Mouse (Mus musculus) thymus, adult 2 months (tissue): ENCODE data around the gene Chdh. TPM values are rescaled to one million over a fixed set of nuclear protein-coding genes. Genes with fewer than 3 reads are reported as not detected.
A peak's percentile ranks its signal among the peaks of the same experiment; 100 is the strongest.

Experiments
- DNase-seq: peaks from one replicate; pipeline ENCODE4 v3.0.0; 2021
- H3K27ac ChIP-seq: fragments of 200-500 bp; 2 replicates; pipeline ENCODE4 v1.5.1; 2012; ENCODE audit warnings: low read length, control low read depth; ENCODE audit not compliant: control insufficient read depth, insufficient read depth
- H3K27me3 ChIP-seq: fragments of 200-500 bp; 2 replicates; pipeline ENCODE4 v1.6.1; 2012; ENCODE audit warnings: mild to moderate bottlenecking, low read length, moderate library complexity, mixed read lengths; ENCODE audit not compliant: control insufficient read depth, insufficient read depth
- H3K36me3 ChIP-seq: fragments of 200-500 bp; 2 replicates; pipeline ENCODE4 v1.6.1; 2012; ENCODE audit warnings: mild to moderate bottlenecking, low read length, moderate library complexity; ENCODE audit not compliant: control insufficient read depth, insufficient read depth
- H3K4me1 ChIP-seq: fragments of 200-500 bp; replicated peaks from 2 replicates; pipeline ENCODE4 v1.6.1; 2012; ENCODE audit warnings: low read length; ENCODE audit not compliant: control insufficient read depth, insufficient read depth
- H3K4me3 ChIP-seq: fragments of 200-500 bp; 2 replicates; pipeline ENCODE4 v1.5.1; 2012; ENCODE audit warnings: mild to moderate bottlenecking, low read length, control low read depth, moderate library complexity; ENCODE audit not compliant: control insufficient read depth, insufficient read depth
- CTCF ChIP-seq: fragments of 200-500 bp; IDR thresholded peaks from 2 replicates; pipeline ENCODE4 v1.5.1; 2012; ENCODE audit warnings: mild to moderate bottlenecking, control low read depth, low read length, moderate library complexity, borderline replicate concordance; ENCODE audit not compliant: control insufficient read depth, poor library complexity, insufficient read depth; ENCODE audit errors: extremely low read depth
- POLR2A ChIP-seq: fragments of 200-500 bp; IDR thresholded peaks from 2 replicates; pipeline ENCODE4 v1.6.1; 2012; ENCODE audit warnings: mild to moderate bottlenecking, low read length, control low read depth, moderate library complexity; ENCODE audit not compliant: control insufficient read depth, poor library complexity, insufficient read depth; ENCODE audit errors: extremely low read depth
- WGBS: fragments of 180-500 bp; shearing (Covaris S2); methylation state at CpG from one replicate; pipeline ENCODE4 v1.1.7; 2018; 5-methylcytosine and 5-hydroxymethylcytosine counted together
- polyA plus RNA-seq: library from polyadenylated mRNA; depleted of rRNA; stranded (reverse); fragments of >200 nt; gene quantifications from 2 replicates; pipeline ENCODE4 v1.2.3, GENCODE M21; 2012

The Chdh gene
- polyA plus RNA-seq, 1 experiment = 51.3 TPM

DNA sequence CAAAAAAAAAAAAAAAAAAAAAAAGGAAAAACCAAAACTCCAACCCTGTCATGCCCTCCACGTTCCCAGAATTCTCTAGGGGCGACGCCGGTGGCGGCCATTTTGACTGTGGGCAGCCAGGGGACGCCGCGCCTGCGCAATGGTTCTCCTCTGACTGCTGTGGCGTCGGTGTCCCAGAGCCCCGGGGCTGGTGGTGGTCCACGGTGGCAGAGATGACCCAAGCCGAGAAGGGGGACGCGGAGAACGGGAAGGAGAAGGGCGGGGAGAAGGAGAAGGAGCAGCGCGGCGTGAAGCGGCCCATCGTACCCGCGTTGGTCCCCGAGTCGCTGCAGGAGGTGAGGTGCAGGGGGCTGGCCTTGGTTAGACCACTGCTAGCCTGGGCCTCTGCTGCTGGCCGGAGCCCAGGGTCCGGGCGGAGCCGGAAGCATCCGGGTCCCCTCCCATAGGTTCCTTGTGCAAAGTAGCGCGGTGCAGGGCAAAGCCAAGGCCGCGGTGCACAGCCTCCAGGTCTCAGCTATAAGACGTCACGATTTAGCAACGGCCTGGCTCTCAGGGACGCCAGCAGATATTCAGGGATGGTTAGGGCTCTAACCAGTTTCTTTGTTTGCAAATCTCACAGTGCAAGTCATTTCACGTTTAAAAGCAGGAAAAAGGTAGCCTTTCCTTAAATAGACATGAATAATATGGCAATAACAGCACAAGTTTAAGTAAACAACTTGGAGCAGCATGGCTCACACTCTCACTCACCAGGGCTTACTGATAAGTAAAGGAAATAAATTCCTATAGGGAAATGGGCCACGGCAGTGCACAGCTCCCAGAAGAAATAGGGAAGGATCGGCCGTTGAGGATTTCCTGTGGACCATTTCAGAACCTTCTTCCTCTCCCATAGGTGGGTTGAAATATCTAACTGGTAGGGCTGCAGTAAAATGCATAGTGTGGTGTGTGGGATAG, 30.3 kb upstream of the Chdh start, which contains the start of gene Actr8:
Actr8 (plus strand) TSS at position 84 of the 951 bp plus-strand sequence.
- Histone ChIP-seq H3K4me3 (peak within 1 kb of the TSS; percentile 87), H3K27ac (peak within 1 kb of the TSS; percentile 42; the same call in 1 of the 2 replicates), H3K36me3 (peaks cover 35% of the 10 kb centered on the region), H3K27me3 (no peaks in the 10 kb centered on the region), H3K4me1 (peaks cover 3% of the 10 kb centered on the region)
- peak; percentile 36; the same call in 1 of the 2 replicates for TF ChIP-seq POLR2A
- TF ChIP-seq CTCF = 0 out of 2 replicates have a peak, but pooled peaks have one; percentile 38
- WGBS = 0% methylated on average over 44 of the region's 44 CpGs
- peak; percentile 91 for DNase-seq

DNA sequence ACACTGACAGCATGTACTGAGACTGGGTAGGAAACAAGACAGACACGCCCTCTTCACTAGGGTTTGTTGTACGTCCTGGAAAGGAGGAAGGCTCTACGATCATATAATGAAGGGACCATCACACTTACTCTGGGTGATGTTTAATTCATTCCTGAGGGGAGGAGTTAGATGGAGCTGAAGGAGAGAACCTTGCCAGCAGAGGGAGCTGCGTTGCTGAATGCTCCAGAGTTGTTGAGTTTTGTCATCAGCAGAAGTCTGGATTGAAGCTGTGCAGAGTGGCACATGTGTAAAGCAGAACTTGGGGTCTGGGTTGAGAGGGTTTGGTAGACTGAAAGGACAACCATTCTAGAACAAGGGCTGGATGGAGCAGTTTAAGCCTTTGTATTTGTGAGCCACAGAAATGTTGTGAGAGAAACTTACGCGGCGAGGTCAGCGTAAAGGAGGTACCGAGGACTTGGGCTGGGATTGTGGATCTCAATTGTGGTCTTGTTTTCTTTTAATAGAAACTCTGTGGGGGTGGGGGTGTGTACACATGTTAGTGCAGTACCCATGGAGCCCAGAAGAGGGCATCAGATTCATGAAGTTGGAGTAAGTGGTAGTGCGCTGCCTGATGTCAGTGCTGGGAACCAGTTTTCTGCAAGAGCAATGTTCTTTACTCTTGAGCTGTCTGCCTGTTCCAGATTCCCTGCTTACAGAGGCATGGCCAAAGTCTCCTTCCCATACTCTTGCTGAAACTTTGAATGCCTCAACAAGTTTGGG, 28.2 kb upstream of the Chdh start:
- Histone ChIP-seq H3K4me1 (peaks cover 3% of the 10 kb centered on the region), H3K27me3 (no peaks in the 10 kb centered on the region), H3K4me3 (no peak overlapping the region), H3K36me3 (peaks cover 43% of the 10 kb centered on the region), H3K27ac (no peak overlapping the region)
- no peak for TF ChIP-seq CTCF
- no peak for TF ChIP-seq POLR2A
- peak; percentile 39 for DNase-seq
- WGBS = 88% methylated on average over 10 of the region's 10 CpGs

DNA sequence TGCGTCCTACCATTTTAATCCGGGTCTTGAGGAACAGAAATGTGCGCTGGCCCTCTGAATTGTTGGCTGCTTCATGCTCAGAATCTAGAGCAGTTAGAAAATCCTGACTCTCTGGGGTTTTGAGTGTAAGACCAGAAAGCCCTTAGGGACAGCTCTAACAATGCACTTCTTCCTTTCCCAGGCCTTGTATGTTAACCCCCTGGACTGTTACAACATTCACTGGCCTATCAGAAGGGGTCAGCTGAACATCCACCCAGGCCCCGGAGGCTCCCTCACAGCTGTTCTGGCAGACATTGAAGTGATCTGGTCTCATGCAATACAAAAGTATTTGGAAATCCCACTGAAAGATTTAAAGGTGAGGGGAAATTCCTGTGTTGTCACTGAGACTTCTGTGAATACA, 22.7 kb upstream of the Chdh start:
- DNase-seq = no peak
- Histone ChIP-seq H3K36me3 (peaks cover 97% of the 10 kb centered on the region), H3K27me3 (no peaks in the 10 kb centered on the region), H3K27ac (no peak overlapping the region), H3K4me3 (no peak overlapping the region), H3K4me1 (no peaks in the 10 kb centered on the region)
- WGBS = 96% methylated on average over 4 of the region's 4 CpGs
- TF ChIP-seq POLR2A = no peak
- TF ChIP-seq CTCF = no peak

DNA sequence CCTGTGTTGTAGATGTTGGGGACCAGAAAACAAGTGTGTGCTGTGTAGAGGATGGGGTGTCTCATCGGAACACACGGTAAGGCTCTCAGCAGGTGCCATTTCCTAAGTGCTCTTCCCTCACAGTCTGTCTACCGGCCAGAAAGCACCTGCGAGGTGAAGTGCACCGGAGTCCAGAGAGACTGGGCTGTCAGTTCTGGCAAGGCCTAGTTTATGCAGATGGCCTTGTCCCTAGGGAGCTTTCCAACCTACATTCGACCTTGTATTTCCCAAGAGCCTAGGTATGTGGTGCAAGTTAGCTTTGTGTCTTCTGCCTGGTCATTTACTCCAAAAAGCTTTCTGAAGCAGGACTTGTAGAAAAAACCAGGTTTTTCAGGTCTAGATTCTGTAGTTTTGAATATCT, 21.5 kb upstream of the Chdh start:
- 93% methylated on average over 6 of the region's 6 CpGs for WGBS
- H3K27me3 ChIP-seq = no peaks in the 10 kb centered on the region
- H3K36me3 ChIP-seq = peaks cover 95% of the 10 kb centered on the region
- no peak for TF ChIP-seq POLR2A
- no peak for TF ChIP-seq CTCF
- no peak for DNase-seq
- no peak overlapping the region for H3K4me3 ChIP-seq
- no peak overlapping the region for H3K27ac ChIP-seq
- no peaks in the 10 kb centered on the region for H3K4me1 ChIP-seq

DNA sequence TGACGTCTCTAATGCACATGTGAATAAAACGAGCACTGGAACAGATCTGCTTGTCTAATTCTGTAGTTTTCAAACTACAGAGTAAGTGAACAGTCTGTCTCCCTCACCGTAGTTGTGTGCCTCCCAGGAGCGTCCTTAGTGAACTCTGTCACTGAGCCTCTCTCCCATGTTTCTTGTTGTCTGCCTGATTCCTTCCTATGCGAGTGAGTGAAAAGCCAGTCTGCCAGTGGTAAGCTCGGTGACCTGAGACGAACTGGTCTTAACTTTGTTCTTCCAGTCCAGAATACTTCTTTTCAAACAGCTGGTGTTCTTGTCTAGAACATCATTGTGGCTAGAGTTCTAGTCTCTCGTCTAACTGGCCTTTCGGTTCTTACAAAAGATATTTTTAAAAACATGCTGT, 21.1 kb upstream of the Chdh start:
- WGBS = 98% methylated on average over 9 of the region's 9 CpGs
- Histone ChIP-seq H3K4me1 (no peaks in the 10 kb centered on the region), H3K4me3 (no peak overlapping the region), H3K36me3 (peaks cover 95% of the 10 kb centered on the region), H3K27ac (no peak overlapping the region), H3K27me3 (no peaks in the 10 kb centered on the region)
- DNase-seq = no peak
- TF ChIP-seq POLR2A = no peak

DNA sequence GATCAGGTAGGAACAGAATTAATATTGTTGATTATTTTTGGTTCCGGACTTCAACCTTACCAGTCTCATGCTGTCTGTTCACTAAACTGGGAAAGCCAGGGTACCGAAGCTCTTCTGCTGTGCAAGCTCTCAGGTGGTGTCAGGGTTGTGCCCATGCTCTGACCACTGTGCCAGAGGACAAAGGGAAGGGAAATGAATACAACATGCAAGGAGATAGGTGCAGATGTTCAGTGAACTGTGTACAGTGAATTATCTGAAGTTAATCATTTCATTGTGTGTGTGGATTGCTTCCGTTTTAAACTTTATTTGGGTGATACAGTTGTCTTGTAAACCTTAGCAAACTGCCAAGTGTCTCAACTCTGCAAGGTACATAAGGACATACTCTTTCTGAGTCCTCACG, 20.5 kb upstream of the Chdh start:
- 96% methylated on average over 4 of the region's 4 CpGs for WGBS
- H3K27ac ChIP-seq = no peak overlapping the region
- no peaks in the 10 kb centered on the region for H3K27me3 ChIP-seq
- TF ChIP-seq CTCF (no peak), POLR2A (no peak)
- DNase-seq = no peak
- peaks cover 97% of the 10 kb centered on the region for H3K36me3 ChIP-seq
- H3K4me1 ChIP-seq = no peaks in the 10 kb centered on the region
- H3K4me3 ChIP-seq = no peak overlapping the region
